Mouse (Mus musculus) heart, embryonic 15.5 days (tissue): ENCODE measurements around the gene Pla2g2c. TPM values are rescaled to one million over a fixed set of nuclear protein-coding genes. Genes with fewer than 3 reads are reported as not detected.

Source experiments
- ATAC-seq: fragments of 200-750 bp; cut with Nextera tagmentation; replicated peaks from 2 replicates; pipeline ENCODE4 v1.8.0; 2017; ENCODE audit warnings: low read depth, moderate TSS enrichment; ENCODE audit not compliant: insufficient number of reproducible peaks, insufficient read depth, low FRiP score
- H3K27ac ChIP-seq: fragments of 300-500 bp; sonication (generic); 2 replicates; pipeline ENCODE4 v1.5.1; 2015; ENCODE audit warnings: mild to moderate bottlenecking, inconsistent platforms
- H3K27me3 ChIP-seq: fragments of 300-500 bp; sonication (generic); 2 replicates; pipeline ENCODE4 v1.6.1; 2015; ENCODE audit warnings: inconsistent platforms
- H3K36me3 ChIP-seq: fragments of 300-500 bp; sonication (generic); 2 replicates; pipeline ENCODE4 v1.6.1; 2015; ENCODE audit warnings: mild to moderate bottlenecking, inconsistent platforms
- H3K4me1 ChIP-seq: fragments of 300-500 bp; sonication (generic); replicated peaks from 2 replicates; pipeline ENCODE4 v1.6.1; 2015; ENCODE audit warnings: inconsistent platforms
- H3K4me2 ChIP-seq: fragments of 300-500 bp; sonication (generic); 2 replicates; pipeline ENCODE4 v1.6.1; 2015; ENCODE audit warnings: inconsistent platforms, mild to moderate bottlenecking, moderate library complexity
- H3K4me3 ChIP-seq: fragments of 300-500 bp; sonication (generic); 2 replicates; pipeline ENCODE4 v1.5.1; 2015; ENCODE audit warnings: mild to moderate bottlenecking, inconsistent platforms
- H3K9ac ChIP-seq: fragments of 300-500 bp; sonication (generic); 2 replicates; pipeline ENCODE4 v1.6.1; 2015; ENCODE audit warnings: mild to moderate bottlenecking, inconsistent platforms
- H3K9me3 ChIP-seq: fragments of 300-500 bp; sonication (generic); replicated peaks from 2 replicates; pipeline ENCODE4 v1.6.1; 2016; ENCODE audit warnings: inconsistent platforms
- whole genome bisulfite sequencing: fragments of 180-500 bp; shearing (Covaris S2); methylation state at CpG from one replicate; pipeline ENCODE4 v1.1.7; 2015; ENCODE audit warnings: mixed read lengths; 5-methylcytosine and 5-hydroxymethylcytosine counted together
- polyA plus RNA-seq: library from polyadenylated mRNA; unstranded; fragments of >200 nt; fragmentation: Nextera tagmentation; extraction: Ambion mirVana; gene quantifications from 2 replicates; pipeline ENCODE4 v1.2.1, GENCODE M21; 2015

The Pla2g2c gene
- polyA plus RNA-seq, 1 experiment from 2014 or later: 0.24 TPM

DNA sequence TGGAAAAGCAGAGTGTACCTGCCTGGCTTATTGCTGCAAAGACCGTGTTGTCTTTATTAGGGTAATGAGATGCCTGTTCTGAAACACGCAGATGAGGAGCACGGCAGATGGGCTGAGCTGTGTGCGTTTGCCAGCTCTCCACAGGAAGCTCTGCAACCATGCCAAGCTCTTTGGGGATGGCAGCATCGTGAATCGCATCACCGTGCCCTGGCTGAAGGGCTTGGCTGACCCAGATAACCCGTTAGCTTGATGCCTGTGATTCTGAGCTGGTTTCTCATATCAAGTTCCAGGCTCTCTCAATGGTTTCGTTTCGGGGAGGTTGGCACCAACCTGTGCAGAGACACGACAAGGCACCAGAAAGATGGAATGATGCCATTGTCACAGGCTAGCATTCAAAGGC, 14.0 kb upstream of the Pla2g2c start:
- 80% methylated on average over 11 of the region's 11 CpGs for WGBS
- no peak overlapping the region for H3K4me3 ChIP-seq

GRCm38 (mm10) chr4:138711051-138711820, 13.4 kb upstream of the Pla2g2c start:
- Histone ChIP-seq H3K4me3 (no peak overlapping the region), H3K9me3 (no peaks in the 10 kb centered on the region), H3K9ac (no peak overlapping the region), H3K27me3 (peaks cover 20% of the 10 kb centered on the region), H3K36me3 (no peaks in the 10 kb centered on the region), H3K4me2 (no peak overlapping the region), H3K27ac (no peak overlapping the region), H3K4me1 (no peaks in the 10 kb centered on the region)
- WGBS: 63% methylated on average over 17 of the region's 17 CpGs
- ATAC-seq: no peak

More for the DNA sequence above, 14.0 kb upstream of the Pla2g2c start:
- no peaks in the 10 kb centered on the region for H3K9me3 ChIP-seq
- ATAC-seq: no peak
- H3K27ac ChIP-seq: no peak overlapping the region
- no peaks in the 10 kb centered on the region for H3K36me3 ChIP-seq
- H3K27me3 ChIP-seq: peaks cover 24% of the 10 kb centered on the region
- H3K4me1 ChIP-seq: no peaks in the 10 kb centered on the region
- no peak overlapping the region for H3K4me2 ChIP-seq
- H3K9ac ChIP-seq: no peak overlapping the region

DNA sequence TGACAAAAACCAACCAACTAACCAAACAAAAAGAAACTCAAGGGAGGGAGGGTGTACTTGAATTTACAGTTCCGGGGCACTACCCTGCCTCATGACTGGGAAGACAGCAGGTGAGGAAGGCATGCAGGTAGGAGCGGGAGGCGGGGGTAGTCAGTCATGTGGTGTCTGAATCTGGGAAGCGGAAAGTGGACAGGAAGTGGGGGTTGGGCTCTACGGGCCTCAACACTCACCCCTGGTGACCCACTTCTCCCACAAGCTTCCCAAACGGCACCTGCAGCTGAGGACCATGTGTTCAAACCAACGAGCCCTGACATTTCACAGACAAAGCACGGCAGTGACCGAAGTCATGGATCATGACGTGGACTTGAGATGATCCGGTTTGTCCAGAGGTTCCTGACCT, 12.5 kb upstream of the Pla2g2c start:
- H3K9ac ChIP-seq: no peak overlapping the region
- no peak overlapping the region for H3K27ac ChIP-seq
- peaks cover 16% of the 10 kb centered on the region for H3K27me3 ChIP-seq
- H3K4me3 ChIP-seq: no peak overlapping the region
- no peaks in the 10 kb centered on the region for H3K36me3 ChIP-seq
- H3K9me3 ChIP-seq: no peaks in the 10 kb centered on the region
- no peaks in the 10 kb centered on the region for H3K4me1 ChIP-seq
- WGBS: 77% methylated on average over 11 of the region's 11 CpGs
- H3K4me2 ChIP-seq: no peak overlapping the region
- ATAC-seq: no peak

GRCm38 (mm10) chr4:138712621-138713020, 12.0 kb upstream of the Pla2g2c start:
- no peak overlapping the region for H3K4me3 ChIP-seq
- H3K27ac ChIP-seq: no peak overlapping the region
- H3K27me3 ChIP-seq: peaks cover 16% of the 10 kb centered on the region
- H3K4me2 ChIP-seq: no peak overlapping the region
- H3K9ac ChIP-seq: no peak overlapping the region
- ATAC-seq: no peak
- H3K9me3 ChIP-seq: no peaks in the 10 kb centered on the region
- H3K4me1 ChIP-seq: no peaks in the 10 kb centered on the region
- H3K36me3 ChIP-seq: no peaks in the 10 kb centered on the region
- WGBS: 57% methylated on average over 8 of the region's 8 CpGs

- Histone ChIP-seq H3K9me3 (no peaks in the 10 kb centered on the region), H3K27me3 (peaks cover 16% of the 10 kb centered on the region), H3K36me3 (no peaks in the 10 kb centered on the region), H3K4me1 (no peaks in the 10 kb centered on the region), H3K4me3 (no peak overlapping the region), H3K27ac (no peak overlapping the region), H3K9ac (no peak overlapping the region), H3K4me2 (no peak overlapping the region)
- no peak for ATAC-seq
- WGBS: 69% methylated on average over 1 of the region's 1 CpGs
These were observed 10.4 kb upstream of the Pla2g2c start for GRCm38 (mm10) chr4:138714186-138714585.

DNA sequence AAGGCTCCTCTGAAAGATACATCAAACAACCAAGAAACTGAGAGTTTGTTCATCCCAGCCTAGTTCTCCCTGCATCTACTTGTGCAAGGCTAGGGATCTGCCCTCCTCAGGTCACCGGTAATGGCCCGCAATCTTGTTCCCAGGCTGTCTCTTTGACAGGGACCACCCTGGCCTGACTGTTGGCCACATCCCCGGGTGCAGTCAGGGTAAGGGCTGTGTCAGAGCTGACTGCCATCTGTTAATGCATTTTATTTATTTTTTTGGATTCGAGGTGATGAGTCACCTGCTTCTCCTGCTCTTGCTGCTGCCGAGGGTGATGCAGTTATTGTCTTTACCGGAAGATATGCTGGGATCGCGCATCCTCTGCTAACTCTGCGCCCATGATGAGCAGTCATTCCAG, 7.9 kb upstream of the Pla2g2c start:
- ATAC-seq: no peak
- Histone ChIP-seq H3K4me2 (no peak overlapping the region), H3K27me3 (peaks cover 16% of the 10 kb centered on the region), H3K9me3 (no peaks in the 10 kb centered on the region), H3K36me3 (no peaks in the 10 kb centered on the region), H3K4me3 (no peak overlapping the region), H3K4me1 (no peaks in the 10 kb centered on the region), H3K27ac (no peak overlapping the region), H3K9ac (no peak overlapping the region)
- WGBS: 68% methylated on average over 9 of the region's 9 CpGs

DNA sequence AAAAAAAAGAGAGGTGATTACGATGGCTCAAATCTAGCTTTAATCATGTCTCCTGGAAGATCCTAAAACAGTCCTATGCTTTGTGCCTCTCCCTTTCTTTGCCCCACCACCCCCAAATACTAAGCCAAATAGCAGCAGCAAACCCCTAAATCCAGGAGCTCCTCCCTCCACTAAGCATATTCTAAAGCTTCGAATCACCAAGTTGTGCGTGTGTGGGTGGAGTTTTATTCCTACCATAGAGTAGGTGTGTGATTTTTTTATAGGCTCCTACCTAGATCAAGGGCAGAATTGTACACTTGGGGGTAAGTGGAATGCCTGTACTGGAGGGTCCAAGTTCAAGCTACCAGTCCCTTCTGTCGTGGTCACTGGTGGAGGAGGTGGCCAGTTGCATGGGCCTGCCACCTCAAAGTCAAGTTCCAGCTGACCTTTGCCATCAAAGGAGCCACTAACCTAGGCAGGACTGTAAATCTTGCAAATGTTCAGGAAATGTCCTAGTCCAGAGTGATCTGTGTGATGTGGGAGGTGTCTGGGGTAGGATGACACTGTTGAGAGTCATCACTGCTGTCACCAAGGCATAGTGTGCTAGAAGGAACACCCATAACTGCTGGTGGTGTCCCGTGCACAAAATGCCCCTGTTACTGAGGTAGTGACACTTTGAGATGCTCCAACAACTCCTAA, 5.9 kb upstream of the Pla2g2c start:
- no peak overlapping the region for H3K4me2 ChIP-seq
- no peak overlapping the region for H3K4me3 ChIP-seq
- no peak overlapping the region for H3K27ac ChIP-seq
- 79% methylated on average over 5 of the region's 5 CpGs for WGBS
- no peak overlapping the region for H3K9ac ChIP-seq
- no peaks in the 10 kb centered on the region for H3K9me3 ChIP-seq
- H3K36me3 ChIP-seq: no peaks in the 10 kb centered on the region
- ATAC-seq: no peak
- peaks cover 20% of the 10 kb centered on the region for H3K27me3 ChIP-seq
- peaks cover 12% of the 10 kb centered on the region for H3K4me1 ChIP-seq

- Histone ChIP-seq H3K4me2 (no peak overlapping the region), H3K9me3 (no peaks in the 10 kb centered on the region), H3K27me3 (peaks cover 20% of the 10 kb centered on the region), H3K27ac (no peak overlapping the region), H3K36me3 (no peaks in the 10 kb centered on the region), H3K9ac (no peak overlapping the region), H3K4me1 (peaks cover 17% of the 10 kb centered on the region), H3K4me3 (no peak overlapping the region)
- ATAC-seq: no peak
- WGBS: 64% methylated on average over 5 of the region's 5 CpGs
These were observed 5.4 kb upstream of the Pla2g2c start for GRCm38 (mm10) chr4:138719264-138719596.

GRCm38 (mm10) chr4:138723493-138724281, 905 bp upstream of the Pla2g2c start:
- 28% methylated on average over 15 of the region's 15 CpGs for WGBS
- no peak overlapping the region for H3K4me3 ChIP-seq
- H3K27me3 ChIP-seq: peaks cover 27% of the 10 kb centered on the region
- no peak for ATAC-seq
- H3K9me3 ChIP-seq: no peaks in the 10 kb centered on the region
- no peaks in the 10 kb centered on the region for H3K36me3 ChIP-seq
- H3K9ac ChIP-seq: no peak overlapping the region
- peaks cover 34% of the 10 kb centered on the region for H3K4me1 ChIP-seq
- H3K27ac ChIP-seq: peak overlapping the region; percentile 22; the same call in 1 of the 2 replicates
- peak overlapping the region; percentile 5; the same call in 1 of the 2 replicates for H3K4me2 ChIP-seq

- Histone ChIP-seq H3K4me1 (peaks cover 34% of the 10 kb centered on the region), H3K4me3 (peak overlapping the region; percentile 15), H3K9ac (peak overlapping the region; percentile 22; the same call in 1 of the 2 replicates), H3K4me2 (peak overlapping the region; percentile 54), H3K36me3 (no peaks in the 10 kb centered on the region), H3K27me3 (peaks cover 27% of the 10 kb centered on the region), H3K9me3 (no peaks in the 10 kb centered on the region), H3K27ac (peak overlapping the region; percentile 62)
- WGBS: 5% methylated on average over 13 of the region's 13 CpGs
- ATAC-seq: 0 out of 2 replicates have a peak, but pooled peaks have one; percentile 48
These were observed 502 bp downstream of the Pla2g2c start for GRCm38 (mm10) chr4:138725127-138725461.

DNA sequence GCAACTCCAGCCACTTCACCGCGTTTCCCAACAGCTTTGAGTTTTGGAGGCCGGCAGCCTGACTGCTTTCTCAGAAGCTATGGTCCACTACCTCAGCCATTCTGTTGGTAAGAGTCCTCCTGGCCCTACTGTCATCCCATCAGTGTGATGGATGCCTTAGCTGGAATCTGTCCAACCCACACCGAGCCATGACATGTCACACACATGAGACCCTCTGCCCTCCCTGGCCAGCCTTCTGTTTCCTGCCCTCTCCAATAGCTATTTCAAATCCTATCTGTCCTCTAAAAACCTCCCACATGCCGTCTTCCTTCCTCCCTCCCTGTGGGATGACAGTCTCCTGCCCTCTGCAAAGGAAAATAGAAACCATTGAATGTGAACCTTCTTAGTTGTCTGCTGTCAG, 1.2 kb downstream of the Pla2g2c start:
- 60% methylated on average over 5 of the region's 5 CpGs for WGBS
- ATAC-seq: no peak

More for the DNA sequence above, 1.2 kb downstream of the Pla2g2c start:
- Histone ChIP-seq H3K4me2 (no peak overlapping the region), H3K9me3 (no peaks in the 10 kb centered on the region), H3K4me1 (peaks cover 34% of the 10 kb centered on the region), H3K4me3 (no peak overlapping the region), H3K9ac (no peak overlapping the region), H3K27ac (peak overlapping the region; percentile 62), H3K36me3 (no peaks in the 10 kb centered on the region), H3K27me3 (peaks cover 25% of the 10 kb centered on the region)
